Mouse (Mus musculus) heart, adult 2 months (tissue): ENCODE data around the gene Hip1r. TPM values are rescaled to one million over a fixed set of nuclear protein-coding genes. Genes with fewer than 3 reads are reported as not detected.

Experiments
- DNase-seq, 2 experiments: peaks; one replicate each; pipeline ENCODE4 v3.0.0; 2021
- H3K27ac ChIP-seq: fragments of 200-600 bp; 2 replicates; pipeline ENCODE4 v1.8.1; 2022
- H3K27me3 ChIP-seq: fragments of 200-500 bp; 2 replicates; pipeline ENCODE4 v1.6.1; 2012; ENCODE audit warnings: mild to moderate bottlenecking, low read length, inconsistent platforms, mixed read lengths; ENCODE audit not compliant: control insufficient read depth, insufficient read depth
- H3K36me3 ChIP-seq: fragments of 200-500 bp; 2 replicates; pipeline ENCODE4 v1.6.1; 2012; ENCODE audit warnings: low read length, inconsistent platforms; ENCODE audit not compliant: control insufficient read depth, insufficient read depth
- H3K4me1 ChIP-seq: fragments of 200-500 bp; 2 replicates; pipeline ENCODE4 v1.6.1; 2011; ENCODE audit warnings: low read length; ENCODE audit not compliant: control insufficient read depth, insufficient read depth
- H3K4me3 ChIP-seq: fragments of 200-600 bp; 2 replicates; pipeline ENCODE4 v1.8.1; 2022
- H3K79me2 ChIP-seq: fragments of 200-500 bp; replicated peaks from 2 replicates; pipeline ENCODE4 v1.6.1; 2012; ENCODE audit warnings: mild to moderate bottlenecking, inconsistent platforms, low read length, moderate library complexity, mixed read lengths; ENCODE audit not compliant: control insufficient read depth, insufficient read depth
- H3K9ac ChIP-seq: fragments of 200-500 bp; 2 replicates; pipeline ENCODE4 v1.6.1; 2012; ENCODE audit warnings: low read depth, mild to moderate bottlenecking, control low read depth, inconsistent platforms, low read length, mixed read lengths
- CTCF ChIP-seq: fragments of 200-600 bp; IDR thresholded peaks from 2 replicates; pipeline ENCODE4 v1.8.1; 2022; ENCODE audit warnings: antibody characterized with exemption, mild to moderate bottlenecking, moderate library complexity
- EP300 ChIP-seq: fragments of 200-500 bp; IDR thresholded peaks from 2 replicates; pipeline ENCODE4 v1.6.1; 2011; ENCODE audit warnings: low read depth, low read length, control low read depth; ENCODE audit not compliant: insufficient read depth
- POLR2A ChIP-seq: fragments of 200-500 bp; IDR thresholded peaks from 2 replicates; pipeline ENCODE4 v1.6.1; 2011; ENCODE audit warnings: mild to moderate bottlenecking, low read depth, low read length, control low read depth; ENCODE audit not compliant: insufficient read depth
- WGBS: fragments of 180-500 bp; shearing (Covaris S2); methylation state at CpG from one replicate; pipeline ENCODE4 v1.1.7; 2018; 5-methylcytosine and 5-hydroxymethylcytosine counted together
- intact Hi-C: fragments of 180-260 bp; cut with DNase I; formaldehyde crosslinking; loops from one replicate; pipeline ENCODE4 v1.15.1; 2025
- polyA plus RNA-seq: library from polyadenylated mRNA; depleted of rRNA; stranded (reverse); fragments of >200 nt; gene quantifications from 2 replicates; pipeline ENCODE4 v1.2.3, GENCODE M21; 2012
- total RNA-seq, 2 experiments: library from RNA; stranded (reverse); gene quantifications; 2 replicates each; pipeline ENCODE4 v1.2.3; 2021

The Hip1r gene
- total and polyA plus RNA-seq, 3 experiments: 7.0 to 16.7 (median 16.3) TPM

GRCm38 (mm10) chr5:123966759-123967158 is 6.7 kb upstream of the Hip1r start:
- Histone ChIP-seq H3K79me2 (no peaks in the 10 kb centered on the region), H3K27me3 (no peaks in the 10 kb centered on the region), H3K9ac (no peak overlapping the region), H3K4me1 (no peaks in the 10 kb centered on the region), H3K36me3 (no peaks in the 10 kb centered on the region), H3K4me3 (no peak overlapping the region), H3K27ac (no peak overlapping the region)
- intact Hi-C loops: no loop called here
- WGBS: 99% methylated on average over 2 of the region's 2 CpGs
- TF ChIP-seq POLR2A (no peak), EP300 (no peak), CTCF (no peak)
- no peak for DNase-seq

GRCm38 (mm10) chr5:123968468-123968867 is 5.0 kb upstream of the Hip1r start:
- H3K79me2 ChIP-seq: no peaks in the 10 kb centered on the region
- H3K4me3 ChIP-seq: no peak overlapping the region
- DNase-seq: no peak
- no peak overlapping the region for H3K9ac ChIP-seq
- intact Hi-C loops: no loop called here
- no peaks in the 10 kb centered on the region for H3K27me3 ChIP-seq
- no peak overlapping the region for H3K27ac ChIP-seq
- WGBS: 87% methylated on average over 5 of the region's 5 CpGs
- H3K36me3 ChIP-seq: no peaks in the 10 kb centered on the region
- TF ChIP-seq EP300: no peak
- TF ChIP-seq CTCF: no peak
- no peaks in the 10 kb centered on the region for H3K4me1 ChIP-seq

GRCm38 (mm10) chr5:123969216-123969615 is 4.2 kb upstream of the Hip1r start:
- Histone ChIP-seq H3K9ac (no peak overlapping the region), H3K27ac (no peak overlapping the region), H3K27me3 (no peaks in the 10 kb centered on the region), H3K4me1 (no peaks in the 10 kb centered on the region), H3K79me2 (no peaks in the 10 kb centered on the region), H3K4me3 (no peak overlapping the region), H3K36me3 (no peaks in the 10 kb centered on the region)
- TF ChIP-seq EP300: no peak
- no peak for TF ChIP-seq POLR2A
- no peak for TF ChIP-seq CTCF
- DNase-seq: no peak
- WGBS: 86% methylated on average over 8 of the region's 8 CpGs
- intact Hi-C loops: no loop called here

- Histone ChIP-seq H3K9ac (no peak overlapping the region), H3K4me1 (no peaks in the 10 kb centered on the region; the same call in 1 of the 2 replicates), H3K36me3 (no peaks in the 10 kb centered on the region; the same call in 1 of the 2 replicates), H3K27ac (no peak overlapping the region), H3K27me3 (no peaks in the 10 kb centered on the region), H3K4me3 (no peak overlapping the region), H3K79me2 (no peaks in the 10 kb centered on the region)
- WGBS: 81% methylated on average over 4 of the region's 4 CpGs
- intact Hi-C loops: no loop called here
- no peak for DNase-seq
- TF ChIP-seq CTCF (no peak), POLR2A (no peak), EP300 (no peak)
Measured at GRCm38 (mm10) chr5:123970576-123970975, 2.9 kb upstream of the Hip1r start.

- intact Hi-C loops: loop anchor here (2.0 kb wide), 1 partner anchor 28 kb away; no protein-coding TSS in a partner anchor
- Histone ChIP-seq H3K4me3 (no peak overlapping the region), H3K27ac (no peak overlapping the region), H3K9ac (no peak overlapping the region), H3K27me3 (no peaks in the 10 kb centered on the region), H3K36me3 (no peaks in the 10 kb centered on the region; the same call in 1 of the 2 replicates), H3K79me2 (no peaks in the 10 kb centered on the region), H3K4me1 (peaks cover 2% of the 10 kb centered on the region)
- TF ChIP-seq CTCF (no peak), EP300 (no peak)
- 66% methylated on average over 6 of the region's 6 CpGs for WGBS
- no peak for DNase-seq
Measured at GRCm38 (mm10) chr5:123972453-123972852, 975 bp upstream of the Hip1r start.

GRCm38 (mm10) chr5:123974179-123974485 is 704 bp downstream of the Hip1r start:
- Histone ChIP-seq H3K4me1 (peaks cover 4% of the 10 kb centered on the region), H3K36me3 (no peaks in the 10 kb centered on the region; the same call in 1 of the 2 replicates), H3K79me2 (no peaks in the 10 kb centered on the region), H3K4me3 (peak overlapping the region; percentile 87), H3K27me3 (no peaks in the 10 kb centered on the region), H3K27ac (peak overlapping the region; percentile 88), H3K9ac (peak overlapping the region; percentile 79)
- intact Hi-C loops: no loop called here
- peak in 1 of 2 experiments; percentile 62 for DNase-seq
- 3% methylated on average over 14 of the region's 14 CpGs for WGBS
- TF ChIP-seq EP300: no peak
- TF ChIP-seq CTCF: no peak
- no peak for TF ChIP-seq POLR2A
